Mouse (Mus musculus) liver, postnatal 0 days (tissue): ENCODE measurements around the gene Gm9918.

ENCODE experiments used
- CTCF ChIP-seq: sonication (generic); IDR thresholded peaks from 2 replicates; pipeline ENCODE4 v1.5.1; 2016; ENCODE audit warnings: antibody characterized with exemption, low read depth
- EP300 ChIP-seq: IDR thresholded peaks from 2 replicates; pipeline ENCODE4 v1.6.1; 2016; ENCODE audit warnings: antibody characterized with exemption, low read depth, mild to moderate bottlenecking

GRCm38 (mm10) chr15:102271441-102271840, 1.1 kb downstream of the Gm9918 start:
- TF ChIP-seq CTCF = no peak
- no peak for TF ChIP-seq EP300
